Mouse (Mus musculus): ENCODE data around the gene Srpk2. TPM values are rescaled to one million over a fixed set of nuclear protein-coding genes. Genes with fewer than 3 reads are reported as not detected.
A peak's percentile ranks its signal among the peaks of the same experiment; 100 is the strongest.
"Not testable (repeated sequence)": the region's sequence is repeated elsewhere in the genome, so short reads cannot be mapped to it uniquely, and the experiment has no call there.

Gene Srpk2
- total RNA-seq, 4 experiments from 2014 or later = 41.1 to 48.5 (median 42.5) TPM

- DNase-seq (ENCODE audit: low spot score) = peak; percentile 37
These were observed 9.5 kb downstream of the Srpk2 start for GRCm38 (mm10) chr5:23674829-23675498.

GRCm38 (mm10) chr5:23672136-23672535 lies 12.3 kb downstream of the Srpk2 start:
- peak; percentile 5 for DNase-seq (ENCODE audit: low spot score)

GRCm38 (mm10) chr5:23670880-23671279 lies 13.5 kb downstream of the Srpk2 start:
- DNase-seq (ENCODE audit: low spot score) = no peak

- no peak for DNase-seq (ENCODE audit: low spot score)
These were observed 18.5 kb downstream of the Srpk2 start for GRCm38 (mm10) chr5:23665906-23666305.

- DNase-seq (ENCODE audit: low spot score) = no peak
These were observed 23.2 kb downstream of the Srpk2 start for GRCm38 (mm10) chr5:23661191-23661590.

- no peak for DNase-seq (ENCODE audit: low spot score)
These were observed 26.4 kb downstream of the Srpk2 start for GRCm38 (mm10) chr5:23658017-23658416.

GRCm38 (mm10) chr5:23656590-23656989 lies 27.8 kb downstream of the Srpk2 start:
- DNase-seq (ENCODE audit: low spot score) = no peak

GRCm38 (mm10) chr5:23655030-23655429 lies 29.4 kb downstream of the Srpk2 start:
- no peak for DNase-seq (ENCODE audit: low spot score)

GRCm38 (mm10) chr5:23652326-23652725 lies 32.1 kb downstream of the Srpk2 start:
- no peak for DNase-seq (ENCODE audit: low spot score)

GRCm38 (mm10) chr5:23651786-23652185 lies 32.6 kb downstream of the Srpk2 start:
- DNase-seq (ENCODE audit: low spot score) = no peak

- no peak for DNase-seq (ENCODE audit: low spot score)
These were observed 33.9 kb downstream of the Srpk2 start for GRCm38 (mm10) chr5:23650504-23650903.

GRCm38 (mm10) chr5:23649246-23649645 lies 35.2 kb downstream of the Srpk2 start:
- no peak for DNase-seq (ENCODE audit: low spot score)

- no peak for DNase-seq (ENCODE audit: low spot score)
These were observed 38.7 kb downstream of the Srpk2 start for GRCm38 (mm10) chr5:23645671-23646070.

- DNase-seq (ENCODE audit: low spot score) = not testable (repeated sequence)
These were observed 45.2 kb downstream of the Srpk2 start for GRCm38 (mm10) chr5:23639193-23639592.

GRCm38 (mm10) chr5:23638023-23638422 lies 46.4 kb downstream of the Srpk2 start:
- no peak for DNase-seq (ENCODE audit: low spot score)

GRCm38 (mm10) chr5:23637337-23637736 lies 47.1 kb downstream of the Srpk2 start:
- DNase-seq (ENCODE audit: low spot score) = no peak

GRCm38 (mm10) chr5:23631490-23631889 lies 52.9 kb downstream of the Srpk2 start:
- DNase-seq (ENCODE audit: low spot score) = no peak

GRCm38 (mm10) chr5:23627221-23627620 lies 57.2 kb downstream of the Srpk2 start:
- DNase-seq (ENCODE audit: low spot score) = no peak

- no peak for DNase-seq (ENCODE audit: low spot score)
These were observed 58.2 kb downstream of the Srpk2 start for GRCm38 (mm10) chr5:23626173-23626572.

GRCm38 (mm10) chr5:23620621-23621020 lies 63.8 kb downstream of the Srpk2 start:
- no peak for DNase-seq (ENCODE audit: low spot score)

- DNase-seq (ENCODE audit: low spot score) = no peak
These were observed 65.8 kb downstream of the Srpk2 start for GRCm38 (mm10) chr5:23618656-23619055.

GRCm38 (mm10) chr5:23617104-23617415 lies 67.4 kb downstream of the Srpk2 start:
- DNase-seq (ENCODE audit: low spot score) = no peak

GRCm38 (mm10) chr5:23616270-23617103 lies 67.9 kb downstream of the Srpk2 start:
- peak; percentile 77 for DNase-seq (ENCODE audit: low spot score)

All from heart, adult 8-10 months (tissue).